Mouse (Mus musculus) MEL (cell line): Measurements from ENCODE around the gene Colq. TPM values are rescaled to one million over a fixed set of nuclear protein-coding genes. Genes with fewer than 3 reads are reported as not detected.

Experiments
- DNase-seq: peaks from one replicate; pipeline ENCODE4 v3.0.0; 2011; ENCODE audit warnings: low read depth, low spot score
- H3K27ac ChIP-seq: 2 replicates; pipeline ENCODE4 v1.5.1; 2012; ENCODE audit warnings: low read depth, mild to moderate bottlenecking, control low read depth, low read length, moderate library complexity; ENCODE audit not compliant: control insufficient read depth
- H3K27me3 ChIP-seq, 2 experiments: fragments of 150-350 bp in 1 of 2; sonication (generic) in 1 of 2; 2 replicates each; pipeline ENCODE4 v1.6.1; 2012; ENCODE audit warnings: low read length in 2 of 2, mild to moderate bottlenecking in 2 of 2, improper control_type of control experiment in 1 of 2, moderate library complexity in 1 of 2; ENCODE audit not compliant: insufficient read depth in 2 of 2, control insufficient read depth in 1 of 2
- H3K36me3 ChIP-seq, 2 experiments: 2 replicates each; pipeline ENCODE4 v1.6.1; 2012 to 2014; ENCODE audit warnings: low read length in 2 of 2, improper control_type of control experiment in 1 of 2, inconsistent platforms in 1 of 2, mild to moderate bottlenecking in 1 of 2; ENCODE audit not compliant: insufficient read depth in 2 of 2, control insufficient read depth in 1 of 2
- H3K4me1 ChIP-seq, 2 experiments: fragments of 150-350 bp in 1 of 2; sonication (generic) in 1 of 2; 2 replicates each; pipeline ENCODE4 v1.6.1; 2012; ENCODE audit warnings: low read length in 2 of 2, improper control_type of control experiment in 1 of 2, mild to moderate bottlenecking in 1 of 2; ENCODE audit not compliant: insufficient read depth in 2 of 2, control insufficient read depth in 1 of 2
- H3K4me3 ChIP-seq, 2 experiments: fragments of 150-350 bp in 1 of 2; sonication (generic) in 1 of 2; 2 replicates each; pipeline ENCODE4 v1.5.1; 2012; ENCODE audit warnings: low read depth in 2 of 2, low read length in 2 of 2, mild to moderate bottlenecking in 2 of 2, moderate library complexity in 2 of 2, control low read depth in 1 of 2, improper control_type of control experiment in 1 of 2; ENCODE audit not compliant: control insufficient read depth in 1 of 2, insufficient read depth in 1 of 2
- H3K79me2 ChIP-seq: 2 replicates; pipeline ENCODE4 v1.6.1; 2012; ENCODE audit warnings: mild to moderate bottlenecking, low read length, moderate library complexity; ENCODE audit not compliant: control insufficient read depth, poor library complexity, insufficient read depth
- H3K9ac ChIP-seq: 2 replicates; pipeline ENCODE4 v1.6.1; 2012; ENCODE audit warnings: low read depth, mild to moderate bottlenecking, control low read depth, low read length, moderate library complexity; ENCODE audit not compliant: control insufficient read depth, poor library complexity, severe bottlenecking
- H3K9me3 ChIP-seq: fragments of 150-350 bp; sonication (generic); replicated peaks from 2 replicates; pipeline ENCODE4 v1.6.1; 2012; ENCODE audit warnings: mild to moderate bottlenecking, low read length, improper control_type of control experiment, moderate library complexity; ENCODE audit not compliant: insufficient read depth
- BHLHE40 ChIP-seq: IDR thresholded peaks from 2 replicates; pipeline ENCODE4 v1.6.1; 2012; ENCODE audit warnings: low read depth, mild to moderate bottlenecking, inconsistent platforms, low read length, improper control_type of control experiment, borderline replicate concordance
- CHD1 ChIP-seq: IDR thresholded peaks from 2 replicates; pipeline ENCODE4 v1.6.1; 2012; ENCODE audit warnings: low read depth, mild to moderate bottlenecking, inconsistent platforms, low read length, improper control_type of control experiment
- CHD2 ChIP-seq: IDR thresholded peaks from 2 replicates; pipeline ENCODE4 v1.6.1; 2011; ENCODE audit warnings: low read length, improper control_type of control experiment
- CTCF ChIP-seq, 3 experiments: IDR thresholded peaks in 2 of 3; conservative IDR thresholded peaks in 1 of 3; 2 replicates each; pipeline ENCODE4 v1.5.1; 2011 to 2012; ENCODE audit warnings: low read length in 3 of 3, low read depth in 2 of 3, mild to moderate bottlenecking in 2 of 3, improper control_type of control experiment in 1 of 3, inconsistent platforms in 1 of 3, mixed read lengths in 1 of 3, moderate library complexity in 1 of 3; ENCODE audit not compliant: control insufficient read depth in 1 of 3, insufficient read depth in 1 of 3, poor library complexity in 1 of 3, severe bottlenecking in 1 of 3
- ELF1 ChIP-seq: IDR thresholded peaks from 2 replicates; pipeline ENCODE4 v1.6.1; 2014; ENCODE audit warnings: low read depth, mild to moderate bottlenecking, inconsistent platforms, low read length, improper control_type of control experiment, moderate library complexity
- EP300 ChIP-seq, 2 experiments: IDR thresholded peaks; 2 replicates each; pipeline ENCODE4 v1.6.1; 2011; ENCODE audit warnings: improper control_type of control experiment in 2 of 2, low read length in 2 of 2, low read depth in 1 of 2, mild to moderate bottlenecking in 1 of 2
- ETS1 ChIP-seq: IDR thresholded peaks from 2 replicates; pipeline ENCODE4 v1.6.1; 2012; ENCODE audit warnings: low read depth, mild to moderate bottlenecking, inconsistent platforms, low read length, improper control_type of control experiment, moderate library complexity
- GATA1 ChIP-seq: IDR thresholded peaks from 2 replicates; pipeline ENCODE4 v1.6.1; 2011; ENCODE audit warnings: low read depth, low read length, improper control_type of control experiment
- HCFC1 ChIP-seq: IDR thresholded peaks from 2 replicates; pipeline ENCODE4 v1.6.1; 2012; ENCODE audit warnings: low read depth, mild to moderate bottlenecking, inconsistent platforms, low read length, improper control_type of control experiment, moderate library complexity
- JUND ChIP-seq: IDR thresholded peaks from 2 replicates; pipeline ENCODE4 v1.6.1; 2011; ENCODE audit warnings: low read depth, mild to moderate bottlenecking, improper control_type of control experiment, low read length
- KAT2A ChIP-seq: conservative IDR thresholded peaks from 2 replicates; pipeline ENCODE4 v1.6.1; 2012; ENCODE audit warnings: low read depth, low read length, improper control_type of control experiment, inconsistent platforms
- MAFK ChIP-seq: IDR thresholded peaks from 2 replicates; pipeline ENCODE4 v1.6.1; 2011; ENCODE audit warnings: low read depth, mild to moderate bottlenecking, low read length, improper control_type of control experiment, borderline replicate concordance
- MAX ChIP-seq: IDR thresholded peaks from 2 replicates; pipeline ENCODE4 v1.6.1; 2011; ENCODE audit warnings: low read length, improper control_type of control experiment
- MAZ ChIP-seq: IDR thresholded peaks from 2 replicates; pipeline ENCODE4 v1.6.1; 2012; ENCODE audit warnings: low read depth, mild to moderate bottlenecking, inconsistent platforms, low read length, improper control_type of control experiment
- MXI1 ChIP-seq: IDR thresholded peaks from 2 replicates; pipeline ENCODE4 v1.6.1; 2011; ENCODE audit warnings: mild to moderate bottlenecking, low read depth, low read length, improper control_type of control experiment
- MYB ChIP-seq: IDR thresholded peaks from 2 replicates; pipeline ENCODE4 v1.6.1; 2011; ENCODE audit warnings: mild to moderate bottlenecking, low read depth, low read length, improper control_type of control experiment
- MYC ChIP-seq: IDR thresholded peaks from 2 replicates; pipeline ENCODE4 v1.6.1; 2011; ENCODE audit warnings: low read depth, mild to moderate bottlenecking, low read length, improper control_type of control experiment, moderate library complexity
- NELFE ChIP-seq: IDR thresholded peaks from 2 replicates; pipeline ENCODE4 v1.6.1; 2011; ENCODE audit warnings: low read depth, low read length, improper control_type of control experiment
- POLR2A ChIP-seq, 2 experiments: IDR thresholded peaks; 2 replicates each; pipeline ENCODE4 v1.6.1; 2011 to 2012; ENCODE audit warnings: low read length in 2 of 2, mild to moderate bottlenecking in 2 of 2, control low read depth in 1 of 2, improper control_type of control experiment in 1 of 2, low read depth in 1 of 2, moderate library complexity in 1 of 2; ENCODE audit not compliant: control insufficient read depth in 1 of 2, insufficient read depth in 1 of 2, poor library complexity in 1 of 2
- POLR2AphosphoS2 ChIP-seq: IDR thresholded peaks from 2 replicates; pipeline ENCODE4 v1.6.1; 2011; ENCODE audit warnings: low read length, improper control_type of control experiment
- POLR2AphosphoS5 ChIP-seq: IDR thresholded peaks from 2 replicates; pipeline ENCODE4 v1.6.1; 2012; ENCODE audit warnings: low read depth, borderline replicate concordance, mild to moderate bottlenecking, inconsistent platforms, low read length, moderate library complexity, mixed read lengths
- RCOR1 ChIP-seq: IDR thresholded peaks from 2 replicates; pipeline ENCODE4 v1.6.1; 2012; ENCODE audit warnings: low read depth, mild to moderate bottlenecking, inconsistent platforms, low read length, improper control_type of control experiment
- SIN3A ChIP-seq: IDR thresholded peaks from 2 replicates; pipeline ENCODE4 v1.6.1; 2012; ENCODE audit warnings: low read length, improper control_type of control experiment, inconsistent platforms
- SMC3 ChIP-seq: IDR thresholded peaks from 2 replicates; pipeline ENCODE4 v1.6.1; 2011; ENCODE audit warnings: low read depth, low read length, improper control_type of control experiment
- TAL1 ChIP-seq: IDR thresholded peaks from 2 replicates; pipeline ENCODE4 v1.6.1; 2012; ENCODE audit warnings: mild to moderate bottlenecking, inconsistent platforms, low read length, moderate library complexity, mixed read lengths
- TBP ChIP-seq: IDR thresholded peaks from 2 replicates; pipeline ENCODE4 v1.8.0; 2011; ENCODE audit warnings: low read depth, low read length, improper control_type of control experiment
- TCF12 ChIP-seq: IDR thresholded peaks from 2 replicates; pipeline ENCODE4 v1.6.1; 2014; ENCODE audit warnings: low read depth, mild to moderate bottlenecking, inconsistent platforms, low read length, improper control_type of control experiment, moderate library complexity
- UBTF ChIP-seq: IDR thresholded peaks from 2 replicates; pipeline ENCODE4 v1.6.1; 2012; ENCODE audit warnings: low read depth, mild to moderate bottlenecking, inconsistent platforms, low read length, improper control_type of control experiment, moderate library complexity, borderline replicate concordance; ENCODE audit not compliant: insufficient read depth
- USF1 ChIP-seq: IDR thresholded peaks from 2 replicates; pipeline ENCODE4 v1.6.1; 2014; ENCODE audit warnings: low read depth, mild to moderate bottlenecking, inconsistent platforms, low read length, improper control_type of control experiment, moderate library complexity
- ZKSCAN1 ChIP-seq: IDR thresholded peaks from 2 replicates; pipeline ENCODE4 v1.6.1; 2012; ENCODE audit warnings: low read depth, mild to moderate bottlenecking, inconsistent platforms, low read length, improper control_type of control experiment, moderate library complexity
- ZMIZ1 ChIP-seq: IDR thresholded peaks from 2 replicates; pipeline ENCODE4 v1.6.1; 2012; ENCODE audit warnings: low read depth, mild to moderate bottlenecking, inconsistent platforms, low read length, improper control_type of control experiment, moderate library complexity
- polyA plus RNA-seq, 2 experiments: library from polyadenylated mRNA; stranded (reverse) in 1 of 2; unstranded in 1 of 2; fragments of >175 nt in 1 of 2; fragments of >200 nt in 1 of 2; gene quantifications; 2 replicates each; pipeline versions ENCODE4 v1.2.1 to v1.2.4; 2012; ENCODE audit warnings: low replicate concordance in 2 of 2, low read depth in 1 of 2; ENCODE audit not compliant: insufficient read length in 2 of 2, insufficient read depth in 1 of 2, missing spikeins in 1 of 2
- total RNA-seq: library from RNA; depleted of rRNA; stranded (reverse); fragments of 300-350 nt; gene quantifications from 2 replicates; pipeline ENCODE4 v1.2.3, GENCODE M21; 2012

The Colq gene
- total and polyA plus RNA-seq, 3 experiments, result not detected

GRCm38 (mm10) chr14:31495538-31495937 is 95.6 kb downstream of the Colq start:
- H3K9me3 ChIP-seq, result no peaks in the 10 kb centered on the region
- peaks cover 5 to 13% of the 10 kb centered on the region in 2 experiments for H3K4me1 ChIP-seq
- H3K9ac ChIP-seq, result peak overlapping the region; percentile 95
- peak overlapping the region; percentile 87 for H3K27ac ChIP-seq
- TF ChIP-seq MAFK, result no peak
- TF ChIP-seq JUND, result no peak
- no peak for TF ChIP-seq USF1
- no peak for TF ChIP-seq POLR2AphosphoS5
- TF ChIP-seq CHD1, result peak; percentile 75; the same call in 1 of the 2 replicates
- no peak for TF ChIP-seq CTCF (IDR thresholded peaks at IDR 0.05 in 2 of 3, conservative IDR thresholded peaks at IDR 0.05 in 1 of 3; ENCODE audit: control insufficient read depth in 1 of 3, insufficient read depth in 1 of 3, low read depth in 2 of 3, low read length in 3 of 3, poor library complexity in 1 of 3, severe bottlenecking in 1 of 3)
- no peak for DNase-seq
- no peaks in the 10 kb centered on the region for H3K27me3 ChIP-seq
- peaks cover 17 to 32% of the 10 kb centered on the region in 2 experiments for H3K36me3 ChIP-seq
- H3K79me2 ChIP-seq, result peaks cover 64% of the 10 kb centered on the region
- H3K4me3 ChIP-seq, result peak overlapping the region; percentile 87 to 98

- peak; percentile 96 for DNase-seq
- Histone ChIP-seq H3K4me1 (peaks cover 5 to 13% of the 10 kb centered on the region in 2 experiments), H3K27me3 (no peaks in the 10 kb centered on the region), H3K9ac (peak within 1 kb of the TSS; percentile 95), H3K4me3 (peak within 1 kb of the TSS; percentile 87 to 98), H3K36me3 (peaks cover 17 to 32% of the 10 kb centered on the region in 2 experiments), H3K79me2 (peaks cover 66% of the 10 kb centered on the region), H3K27ac (peak within 1 kb of the TSS; percentile 88), H3K9me3 (no peaks in the 10 kb centered on the region)
- peak; percentile 83 for TF ChIP-seq MXI1
- TF ChIP-seq ZKSCAN1, result no peak
- 0 out of 2 replicates have a peak, but pooled peaks have one; percentile 63 for TF ChIP-seq POLR2AphosphoS2
- TF ChIP-seq MYC, result peak; percentile 74; the same call in 1 of the 2 replicates
- TF ChIP-seq KAT2A, result peak; percentile 61
- TF ChIP-seq GATA1, result no peak
- peak; percentile 74 for TF ChIP-seq SIN3A
- no peak for TF ChIP-seq BHLHE40
- TF ChIP-seq MAZ, result no peak
- TF ChIP-seq POLR2A (IDR thresholded peaks at IDR 0.05; ENCODE audit: control insufficient read depth in 1 of 2, insufficient read depth in 1 of 2, low read depth in 1 of 2, low read length in 2 of 2, poor library complexity in 1 of 2), result peak; percentile 76 to 93; a peak in 3 of 4 replicates
- no peak; the same call in 1 of the 2 replicates for TF ChIP-seq UBTF
- TF ChIP-seq SMC3, result no peak
- TF ChIP-seq ZMIZ1, result peak; percentile 39; the same call in 1 of the 2 replicates
- TF ChIP-seq POLR2AphosphoS5, result no peak
- TF ChIP-seq EP300 (IDR thresholded peaks at IDR 0.05; ENCODE audit: low read depth in 1 of 2, low read length in 2 of 2), result no peak; a peak in 1 of 4 replicates
- TF ChIP-seq NELFE, result peak; percentile 77
- TF ChIP-seq TCF12, result peak; percentile 63
- 0 out of 2 replicates have a peak, but pooled peaks have one; percentile 14 for TF ChIP-seq ETS1
- peak; percentile 48 for TF ChIP-seq MAX
- peak; percentile 91 for TF ChIP-seq HCFC1
- TF ChIP-seq TBP, result peak; percentile 85
- TF ChIP-seq MYB, result no peak; the same call in 1 of the 2 replicates
- no peak for TF ChIP-seq TAL1
- peak; percentile 74 for TF ChIP-seq RCOR1
- TF ChIP-seq CHD2, result 0 out of 2 replicates have a peak, but pooled peaks have one; percentile 21
- peak; percentile 94 for TF ChIP-seq ELF1
Observed at GRCm38 (mm10) chr14:31494975-31495455, 96.1 kb downstream of the Colq start, which contains the start of gene Mettl6. Gene Mettl6 (minus strand): TSS chr14:31495040.
